Mouse (Mus musculus) bone marrow, adult 2 months (tissue): ENCODE measurements around the gene Ttc3.

ENCODE experiments used
- CTCF ChIP-seq: fragments of 200-500 bp; IDR thresholded peaks from 2 replicates; pipeline ENCODE4 v1.5.1; 2011; ENCODE audit warnings: low read length, control low read depth; ENCODE audit not compliant: control insufficient read depth, insufficient read depth
- POLR2A ChIP-seq: fragments of 200-500 bp; IDR thresholded peaks from 2 replicates; pipeline ENCODE4 v1.6.1; 2011; ENCODE audit warnings: low read depth, mild to moderate bottlenecking, control low read depth, low read length, borderline replicate concordance; ENCODE audit not compliant: control insufficient read depth

GRCm38 (mm10) chr16:94464067-94464466 lies 93.6 kb downstream of the Ttc3 start:
- TF ChIP-seq CTCF (no peak), POLR2A (no peak)
